Mouse (Mus musculus) G1E-ER4 (cell line): ENCODE data around the gene Skint6. TPM values are rescaled to one million over a fixed set of nuclear protein-coding genes. Genes with fewer than 3 reads are reported as not detected.

Experiments
- GATA1 ChIP-seq: IDR thresholded peaks from one replicate; pipeline ENCODE4 v1.8.0; 2012; ENCODE audit warnings: low read length, inconsistent platforms
- polyA plus RNA-seq: library from polyadenylated mRNA; stranded (reverse); fragments of >175 nt; gene quantifications from 2 replicates; pipeline ENCODE4 v1.2.3, GENCODE M21; 2012

Gene Skint6
- not detected in 2 replicates for polyA plus RNA-seq

DNA sequence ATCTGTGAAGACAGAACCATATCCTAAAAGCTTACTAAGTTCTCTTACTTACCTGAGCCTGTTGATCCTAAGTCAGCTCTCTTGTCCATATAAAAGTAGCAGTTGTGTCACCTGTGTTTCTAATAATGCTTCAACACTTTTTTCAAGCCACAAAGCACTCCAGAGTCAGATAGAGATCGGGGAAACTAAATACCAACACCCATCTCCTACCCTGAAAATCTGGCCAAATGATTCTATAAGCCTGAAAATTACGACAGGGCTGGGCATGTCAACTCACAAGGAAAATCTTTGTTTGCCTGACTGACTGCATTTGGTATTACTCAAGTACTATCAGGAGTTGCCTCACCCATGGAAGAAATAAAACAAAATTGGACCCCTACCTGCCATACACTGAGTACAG lies at the start of gene Skint6:
Gene Skint6, minus strand, starts transcription at position 101 of the 400 bp plus-strand sequence.
- TF ChIP-seq GATA1 = no peak

GRCm38 (mm10) chr4:113320911-113321310 lies 34.1 kb upstream of the Skint6 start:
- TF ChIP-seq GATA1 = no peak

- TF ChIP-seq GATA1 = no peak
Observed at GRCm38 (mm10) chr4:113301773-113302473, 15.2 kb upstream of the Skint6 start.

DNA sequence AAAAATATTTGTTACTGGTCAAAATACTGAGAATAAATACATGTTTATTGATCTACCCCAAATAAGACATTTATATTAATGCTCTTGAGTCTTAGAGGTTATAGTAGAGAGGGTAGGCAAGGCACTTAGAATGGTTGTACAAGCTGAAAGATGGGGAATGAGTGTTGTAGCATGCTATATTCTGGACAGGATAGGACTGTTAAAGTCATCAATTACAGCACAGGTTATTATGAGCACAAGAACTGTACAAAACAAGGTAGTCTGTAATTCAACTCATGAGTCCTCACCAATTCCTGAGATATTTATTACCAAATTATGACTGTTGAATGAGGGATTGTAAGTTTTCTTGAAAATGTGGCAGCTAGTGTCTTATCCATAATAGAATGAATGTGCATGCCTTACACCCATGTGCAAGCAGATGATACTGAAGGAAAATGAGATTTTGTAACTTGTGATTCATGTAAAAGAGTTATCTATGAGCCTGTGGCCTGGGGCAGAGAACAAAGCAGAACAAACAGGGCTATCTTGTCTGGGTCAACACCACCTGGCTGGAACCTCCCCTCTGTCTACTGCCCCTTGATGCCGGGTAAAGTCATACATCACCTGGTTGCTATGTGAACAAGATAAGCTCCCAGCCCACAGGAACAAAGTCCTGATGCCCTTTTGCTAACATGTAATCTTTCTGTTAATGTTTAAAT lies 23.3 kb downstream of the Skint6 start:
- no peak for TF ChIP-seq GATA1

DNA sequence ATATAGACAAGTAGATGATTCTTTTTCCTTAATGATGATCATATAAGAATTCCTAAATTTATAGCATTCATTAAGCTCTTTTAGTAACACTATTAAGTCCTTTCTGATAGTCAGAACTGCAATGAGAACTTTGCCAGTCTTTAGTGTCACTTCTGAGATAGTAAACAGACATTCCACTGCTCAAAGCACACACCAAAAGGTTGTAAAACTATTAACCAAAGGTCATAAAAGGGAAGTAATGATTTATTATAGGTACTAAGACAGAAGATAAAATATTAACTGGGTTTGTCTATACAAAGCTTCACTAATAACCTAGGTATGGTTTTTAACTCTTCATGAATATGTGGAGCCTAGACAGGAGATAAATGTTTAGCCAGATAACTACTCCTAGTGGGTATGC lies 41.0 kb downstream of the Skint6 start:
- TF ChIP-seq GATA1 = no peak

DNA sequence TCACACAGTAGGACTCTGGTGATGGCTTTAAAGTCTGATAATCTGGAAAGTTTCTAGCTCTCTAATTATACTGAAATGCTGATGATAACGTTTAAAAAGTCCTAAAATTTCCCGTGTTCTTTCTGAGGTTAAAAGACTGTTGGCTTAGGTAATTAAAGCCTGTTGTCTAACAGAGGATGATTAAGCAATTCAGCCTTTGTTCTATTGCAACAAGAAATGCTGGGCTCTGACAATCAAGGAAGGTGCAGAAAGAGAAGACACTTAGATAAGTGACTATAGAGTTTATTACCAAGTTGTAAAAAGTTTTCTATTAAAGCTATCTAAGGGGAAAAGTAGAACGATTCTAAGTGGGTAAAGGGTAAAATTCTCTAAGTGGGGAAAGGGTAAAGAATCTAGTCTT lies 219.2 kb downstream of the Skint6 start:
- no peak for TF ChIP-seq GATA1

DNA sequence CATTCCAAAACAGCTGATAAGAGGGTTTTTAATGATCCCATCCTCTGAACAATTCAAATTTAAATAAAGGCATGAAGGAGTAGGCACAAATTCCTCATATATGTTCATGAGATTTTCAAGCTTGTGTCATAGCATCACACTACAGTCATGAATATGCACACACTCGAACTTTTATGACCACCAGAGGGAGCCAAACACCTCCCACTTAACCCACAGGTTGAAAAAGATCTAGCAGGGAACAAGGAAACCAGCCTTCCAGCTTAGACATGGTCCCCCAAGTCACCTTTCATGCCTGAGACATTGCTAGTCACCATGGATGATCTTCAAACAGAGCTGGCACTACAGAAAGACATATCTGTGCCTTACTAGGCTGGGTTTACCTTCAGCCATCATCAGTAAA lies 496.1 kb downstream of the Skint6 start:
- no peak for TF ChIP-seq GATA1

- TF ChIP-seq GATA1 = no peak
Observed at GRCm38 (mm10) chr4:112774766-112775165, 512.0 kb downstream of the Skint6 start, which contains the start of gene Skint10. TSS of gene Skint10 (minus strand) at chr4:112774866.
